Mouse (Mus musculus) heart, embryonic 16.5 days (tissue): ENCODE results near the gene Nt5c. TPM values are rescaled to one million over a fixed set of nuclear protein-coding genes. Genes with fewer than 3 reads are reported as not detected.

Experiments used
- ATAC-seq: fragments of 200-750 bp; cut with Nextera tagmentation; replicated peaks from 2 replicates; pipeline ENCODE4 v1.8.0; 2017; ENCODE audit warnings: moderate number of reproducible peaks; ENCODE audit not compliant: insufficient read depth, low FRiP score; ENCODE audit errors: extremely low read depth
- H3K27ac ChIP-seq: fragments of 300-500 bp; sonication (generic); 2 replicates; pipeline ENCODE4 v1.5.1; 2014; ENCODE audit warnings: mild to moderate bottlenecking, low read length, control low read depth, moderate library complexity
- H3K27me3 ChIP-seq: fragments of 300-500 bp; sonication (generic); 2 replicates; pipeline ENCODE4 v1.6.1; 2014; ENCODE audit warnings: low read length, mixed read lengths; ENCODE audit not compliant: control insufficient read depth, insufficient read depth
- H3K36me3 ChIP-seq: fragments of 300-500 bp; sonication (generic); 2 replicates; pipeline ENCODE4 v1.6.1; 2014; ENCODE audit not compliant: control insufficient read depth, insufficient read depth
- H3K4me1 ChIP-seq: fragments of 300-500 bp; sonication (generic); 2 replicates; pipeline ENCODE4 v1.6.1; 2014; ENCODE audit warnings: low read length, mixed read lengths; ENCODE audit not compliant: control insufficient read depth, insufficient read depth
- H3K4me2 ChIP-seq: fragments of 300-500 bp; sonication (generic); 2 replicates; pipeline ENCODE4 v1.6.1; 2014; ENCODE audit warnings: low read depth, mild to moderate bottlenecking, control low read depth, low read length
- H3K4me3 ChIP-seq: fragments of 300-500 bp; sonication (generic); 2 replicates; pipeline ENCODE4 v1.5.1; 2014; ENCODE audit warnings: mild to moderate bottlenecking, control low read depth, low read length
- H3K9ac ChIP-seq: fragments of 300-500 bp; sonication (generic); 2 replicates; pipeline ENCODE4 v1.6.1; 2014; ENCODE audit warnings: low read length, control low read depth
- H3K9me3 ChIP-seq: fragments of 300-500 bp; sonication (generic); replicated peaks from 2 replicates; pipeline ENCODE4 v1.6.1; 2016; ENCODE audit warnings: low read length; ENCODE audit not compliant: control insufficient read depth
- WGBS: fragments of 180-500 bp; shearing (Covaris S2); extraction: QIAGEN DNeasy Blood & Tissue Kit; methylation state at CpG from one replicate; pipeline ENCODE4 v1.1.7; 2014; 5-methylcytosine and 5-hydroxymethylcytosine counted together
- microRNA-seq: library from miRNA; unstranded; fragments of <30 nt; microRNA quantifications from one replicate; pipeline ENCODE4, GENCODE M21; 2017
- polyA plus RNA-seq: library from polyadenylated mRNA; unstranded; fragments of >200 nt; fragmentation: Nextera tagmentation; extraction: Ambion mirVana; gene quantifications from 2 replicates; pipeline ENCODE4 v1.2.1, GENCODE M21; 2015

Gene Nt5c
- polyA plus RNA-seq, 1 experiment from 2014 or later, result 64.9 TPM

GRCm38 (mm10) chr11:115451781-115452241 is 39.9 kb downstream of the Nt5c start:
- no peaks in the 10 kb centered on the region; the same call in 1 of the 2 replicates for H3K9me3 ChIP-seq
- no peak overlapping the region for H3K4me2 ChIP-seq
- H3K36me3 ChIP-seq, result no peaks in the 10 kb centered on the region
- H3K27ac ChIP-seq, result no peak overlapping the region; the same call in 1 of the 2 replicates
- no peak overlapping the region for H3K9ac ChIP-seq
- no peak overlapping the region for H3K4me3 ChIP-seq
- no peaks in the 10 kb centered on the region for H3K27me3 ChIP-seq
- ATAC-seq, result peak; percentile 72
- 77% methylated on average over 8 of the region's 8 CpGs for WGBS
- H3K4me1 ChIP-seq, result peaks cover 10% of the 10 kb centered on the region

- Histone ChIP-seq H3K4me3 (no peak overlapping the region), H3K4me1 (peaks cover 17% of the 10 kb centered on the region), H3K27me3 (no peaks in the 10 kb centered on the region), H3K27ac (no peak overlapping the region), H3K9me3 (no peaks in the 10 kb centered on the region; the same call in 1 of the 2 replicates), H3K4me2 (no peak overlapping the region), H3K9ac (no peak overlapping the region), H3K36me3 (no peaks in the 10 kb centered on the region)
- no peak for ATAC-seq
- 81% methylated on average over 7 of the region's 7 CpGs for WGBS
Observed at GRCm38 (mm10) chr11:115450176-115450575, 41.5 kb downstream of the Nt5c start.

GRCm38 (mm10) chr11:115448998-115449397 is 42.7 kb downstream of the Nt5c start:
- H3K4me2 ChIP-seq, result no peak overlapping the region
- H3K9ac ChIP-seq, result no peak overlapping the region
- no peak overlapping the region for H3K27ac ChIP-seq
- H3K27me3 ChIP-seq, result no peaks in the 10 kb centered on the region
- WGBS, result 64% methylated on average over 7 of the region's 7 CpGs
- H3K36me3 ChIP-seq, result no peaks in the 10 kb centered on the region
- H3K4me1 ChIP-seq, result peaks cover 17% of the 10 kb centered on the region
- no peak for ATAC-seq
- no peak overlapping the region for H3K4me3 ChIP-seq
- H3K9me3 ChIP-seq, result no peaks in the 10 kb centered on the region

GRCm38 (mm10) chr11:115448075-115448474 is 43.6 kb downstream of the Nt5c start:
- Histone ChIP-seq H3K4me1 (peaks cover 15% of the 10 kb centered on the region), H3K27me3 (no peaks in the 10 kb centered on the region), H3K9ac (no peak overlapping the region), H3K4me3 (no peak overlapping the region), H3K9me3 (no peaks in the 10 kb centered on the region), H3K36me3 (no peaks in the 10 kb centered on the region), H3K27ac (no peak overlapping the region), H3K4me2 (no peak overlapping the region)
- 87% methylated on average over 16 of the region's 16 CpGs for WGBS
- ATAC-seq, result no peak

- Histone ChIP-seq H3K36me3 (no peaks in the 10 kb centered on the region), H3K4me1 (peaks cover 15% of the 10 kb centered on the region), H3K4me3 (no peak overlapping the region), H3K9ac (peak overlapping the region; percentile 5; the same call in 1 of the 2 replicates), H3K27ac (peak overlapping the region; percentile 49), H3K27me3 (no peaks in the 10 kb centered on the region), H3K9me3 (no peaks in the 10 kb centered on the region), H3K4me2 (no peak overlapping the region)
- whole genome bisulfite sequencing, result 82% methylated on average over 11 of the region's 11 CpGs
- ATAC-seq, result peak; percentile 28; the same call in 1 of the 2 replicates
Observed at GRCm38 (mm10) chr11:115447321-115447885, 44.3 kb downstream of the Nt5c start.

GRCm38 (mm10) chr11:115446906-115447305 is 44.8 kb downstream of the Nt5c start:
- peaks cover 15% of the 10 kb centered on the region for H3K4me1 ChIP-seq
- H3K9me3 ChIP-seq, result no peaks in the 10 kb centered on the region
- H3K9ac ChIP-seq, result peak overlapping the region; percentile 58
- 12% methylated on average over 3 of the region's 3 CpGs for WGBS
- peak overlapping the region; percentile 14; the same call in 1 of the 2 replicates for H3K4me2 ChIP-seq
- peak overlapping the region; percentile 49 for H3K27ac ChIP-seq
- no peak overlapping the region for H3K4me3 ChIP-seq
- H3K27me3 ChIP-seq, result no peaks in the 10 kb centered on the region
- ATAC-seq, result peak; percentile 60; the same call in 1 of the 2 replicates
- no peaks in the 10 kb centered on the region for H3K36me3 ChIP-seq

- 0 out of 2 replicates have a peak, but pooled peaks cover 2% of the 10 kb centered on the region for H3K9me3 ChIP-seq
- H3K27me3 ChIP-seq, result no peaks in the 10 kb centered on the region
- WGBS, result 50% methylated on average over 15 of the region's 15 CpGs
- H3K4me3 ChIP-seq, result no peak overlapping the region
- H3K9ac ChIP-seq, result no peak overlapping the region
- no peaks in the 10 kb centered on the region for H3K36me3 ChIP-seq
- H3K27ac ChIP-seq, result no peak overlapping the region
- peaks cover 3% of the 10 kb centered on the region for H3K4me1 ChIP-seq
- ATAC-seq, result no peak
- no peak overlapping the region for H3K4me2 ChIP-seq
Observed at GRCm38 (mm10) chr11:115441417-115441816, 50.2 kb downstream of the Nt5c start.

Small RNAs within 50 kb of the gene (microRNA-seq; reads per million reads assigned to microRNA genes)
- gene Mir3968, result not detected

Other genes with a start within 250 kb of the Nt5c start
- 0.07 and 0.21 TPM in 2 replicates for gene Grin2c, start 224.6 kb downstream of the Nt5c start, polyA plus RNA-seq
- gene Fdxr, start 214.8 kb downstream of the Nt5c start, polyA plus RNA-seq, result 14.2 and 14.7 TPM in 2 replicates
- 0.59 and 0.74 TPM in 2 replicates for gene Fads6, start 194.2 kb downstream of the Nt5c start, polyA plus RNA-seq
- gene Otop2, start 184.7 kb downstream of the Nt5c start, polyA plus RNA-seq, result not detected in 2 replicates
- gene Ush1g, start 169.8 kb downstream of the Nt5c start, polyA plus RNA-seq, result 0.26 and 0.32 TPM in 2 replicates
- not detected in 2 replicates for gene Otop3, start 157.1 kb downstream of the Nt5c start, polyA plus RNA-seq
- 8.5 and 9.2 TPM in 2 replicates for gene Hid1, start 124.1 kb downstream of the Nt5c start, polyA plus RNA-seq
- gene Cdr2l, start 109.9 kb downstream of the Nt5c start, polyA plus RNA-seq, result 7.0 and 7.5 TPM in 2 replicates
- gene Mrpl58, start 88.1 kb downstream of the Nt5c start, polyA plus RNA-seq, result 175 and 179 TPM in 2 replicates
- 1,945 and 2,019 TPM in 2 replicates for gene Atp5h, start 71.9 kb downstream of the Nt5c start, polyA plus RNA-seq
- 3.9 and 12.6 TPM in 2 replicates for gene Kctd2, start 71.7 kb downstream of the Nt5c start, polyA plus RNA-seq
- 0.12 and 0.14 TPM in 2 replicates for gene Trim80, start 51.3 kb downstream of the Nt5c start, polyA plus RNA-seq
- 4.1 and 12.9 TPM in 2 replicates for gene Slc16a5, start 29.4 kb downstream of the Nt5c start, polyA plus RNA-seq
- gene Armc7, start 16.2 kb downstream of the Nt5c start, polyA plus RNA-seq, result 5.4 and 6.2 TPM in 2 replicates
- 523 and 525 TPM in 2 replicates for gene Jpt1, start 22.5 kb upstream of the Nt5c start, polyA plus RNA-seq
- gene Sumo2, start 44.4 kb upstream of the Nt5c start, polyA plus RNA-seq, result 556 and 599 TPM in 2 replicates
- gene Nup85, start 72.6 kb upstream of the Nt5c start, polyA plus RNA-seq, result 107 and 117 TPM in 2 replicates
- 84.4 and 86.2 TPM in 2 replicates for gene Mrps7, start 112.1 kb upstream of the Nt5c start, polyA plus RNA-seq
- 15.4 and 18.8 TPM in 2 replicates for gene Gga3, start 112.2 kb upstream of the Nt5c start, polyA plus RNA-seq
- gene Mif4gd, start 121.1 kb upstream of the Nt5c start, polyA plus RNA-seq, result 41.5 and 42.0 TPM in 2 replicates
- 55.7 and 58.1 TPM in 2 replicates for gene Slc25a19, start 136.4 kb upstream of the Nt5c start, polyA plus RNA-seq
- gene Grb2, start 216.7 kb upstream of the Nt5c start, polyA plus RNA-seq, result 103 and 118 TPM in 2 replicates